Mouse (Mus musculus) G1E (cell line): Measurements from ENCODE around the gene Rrp9. TPM values are rescaled to one million over a fixed set of nuclear protein-coding genes. Genes with fewer than 3 reads are reported as not detected.
"Not testable (repeated sequence)": the region's sequence is repeated elsewhere in the genome, so short reads cannot be mapped to it uniquely, and the experiment has no call there.

Experiments
- ATAC-seq: 2 replicates; pipeline ENCODE4 v1.8.0; 2016; ENCODE audit warnings: mild to moderate bottlenecking; ENCODE audit not compliant: insufficient number of reproducible peaks, poor library complexity, low FRiP score, severe bottlenecking; ENCODE audit errors: extremely low read depth
- DNase-seq: peaks from one replicate; pipeline ENCODE4 v3.0.0; 2012; ENCODE audit warnings: low spot score
- H3K27me3 ChIP-seq: 2 replicates; pipeline ENCODE4 v1.6.1; 2012; ENCODE audit warnings: mild to moderate bottlenecking, low read length, inconsistent platforms; ENCODE audit not compliant: insufficient read depth
- H3K36me3 ChIP-seq: replicated peaks from 2 replicates; pipeline ENCODE3; 2012; ENCODE audit warnings: mild to moderate bottlenecking, inconsistent platforms
- H3K4me1 ChIP-seq: 2 replicates; pipeline ENCODE4 v1.6.1; 2012; ENCODE audit warnings: low read depth, low read length, inconsistent platforms, mixed read lengths; ENCODE audit not compliant: insufficient read depth
- H3K4me3 ChIP-seq: 2 replicates; pipeline ENCODE4 v1.5.1; 2012; ENCODE audit warnings: low read depth, mild to moderate bottlenecking, inconsistent platforms, low read length, moderate library complexity, mixed read lengths
- H3K9me3 ChIP-seq: replicated peaks from 2 replicates; pipeline ENCODE4 v1.6.1; 2012; ENCODE audit warnings: inconsistent platforms
- CTCF ChIP-seq: IDR thresholded peaks from 2 replicates; pipeline ENCODE4 v1.5.1; 2012; ENCODE audit warnings: low read depth, low read length, inconsistent platforms, mixed read lengths
- GATA1 ChIP-seq: IDR thresholded peaks from 2 replicates; pipeline ENCODE4 v1.6.1; 2012; ENCODE audit warnings: borderline replicate concordance, low read length, inconsistent platforms, mixed read lengths
- GATA2 ChIP-seq: IDR thresholded peaks from 2 replicates; pipeline ENCODE4 v1.6.1; 2012; ENCODE audit warnings: low read depth, low read length, inconsistent platforms, borderline replicate concordance
- POLR2AphosphoS5 ChIP-seq: IDR thresholded peaks from 2 replicates; pipeline ENCODE4 v1.6.1; 2012; ENCODE audit warnings: low read depth, low read length, inconsistent platforms; ENCODE audit not compliant: insufficient replicate concordance
- TAL1 ChIP-seq: conservative IDR thresholded peaks from 2 replicates; pipeline ENCODE4 v1.6.1; 2012; ENCODE audit warnings: low read depth, low read length, inconsistent platforms, mixed read lengths
- polyA plus RNA-seq: library from polyadenylated mRNA; stranded (reverse); fragments of >175 nt; gene quantifications from 2 replicates; pipeline ENCODE4 v1.2.3, GENCODE M21; 2012
- total RNA-seq, 2 experiments: library from RNA; stranded (forward) in 1 of 2; stranded (reverse) in 1 of 2; fragments of 200-1000 nt in 1 of 2; fragments of >200 nt in 1 of 2; fragmentation: Nextera tagmentation in 1 of 2; gene quantifications; 2 replicates each; pipeline ENCODE4 v1.2.3; 2014 to 2017

Rrp9 gene
- total and polyA plus RNA-seq, 3 experiments, result 25.7 to 357 (median 32.6) TPM

DNA sequence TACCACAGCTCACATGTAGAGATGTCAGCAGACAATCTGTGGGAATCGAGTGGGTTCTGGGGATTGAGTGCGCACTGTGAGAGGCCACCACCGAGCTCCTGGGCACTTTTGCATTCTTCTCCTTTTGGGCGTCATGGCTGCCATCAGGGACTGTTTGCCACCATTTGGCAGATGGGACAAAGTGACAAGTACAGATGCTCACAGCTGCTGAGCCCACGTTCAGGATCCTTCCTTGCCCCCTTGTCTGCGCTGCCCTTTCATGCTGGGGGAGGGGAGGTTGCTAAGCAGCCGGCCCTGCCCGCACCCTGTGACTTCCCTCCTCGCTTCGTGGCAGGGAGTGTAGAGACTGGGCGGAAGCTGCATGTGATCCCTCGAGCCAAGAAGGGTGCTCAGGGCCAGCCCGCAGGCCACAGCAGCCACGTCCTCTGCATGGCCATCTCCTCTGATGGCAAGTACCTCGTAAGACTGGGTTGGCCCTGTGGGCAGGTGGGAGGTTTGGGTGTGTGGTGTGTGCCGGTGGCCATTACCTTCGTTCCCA, 6.9 kb downstream of the Rrp9 start:
- ATAC-seq, result no peak
- H3K36me3 ChIP-seq, result peaks cover 75% of the 10 kb centered on the region

DNA sequence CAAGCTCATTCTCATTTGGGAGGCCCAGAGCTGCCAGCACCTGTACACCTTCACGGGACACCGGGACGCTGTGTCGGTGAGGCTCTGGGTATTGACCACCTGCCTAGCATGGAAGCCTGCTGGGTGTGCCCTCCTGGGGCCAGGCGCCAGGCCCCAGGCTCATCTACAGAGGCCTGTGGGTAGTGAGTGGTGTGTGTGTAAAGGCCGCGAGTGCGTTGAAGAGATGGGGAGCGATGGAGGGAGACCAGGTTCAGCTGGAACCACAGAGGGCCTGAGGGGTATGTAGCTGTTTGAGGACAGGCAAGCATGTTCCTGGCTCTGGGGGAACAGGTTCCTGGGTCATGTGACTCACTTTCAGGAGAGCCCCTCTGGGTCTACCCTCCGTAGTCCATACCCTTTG, 7.4 kb downstream of the Rrp9 start:
- H3K4me3 ChIP-seq, result no peak overlapping the region
- H3K36me3 ChIP-seq, result peaks cover 75% of the 10 kb centered on the region
- H3K27me3 ChIP-seq, result no peaks in the 10 kb centered on the region
- no peak for DNase-seq
- no peaks in the 10 kb centered on the region for H3K9me3 ChIP-seq
- no peak for ATAC-seq
- peaks cover 39% of the 10 kb centered on the region for H3K4me1 ChIP-seq
- TF ChIP-seq GATA1 (no peak), CTCF (no peak), TAL1 (no peak), POLR2AphosphoS5 (no peak), GATA2 (no peak)

More for the DNA sequence above, 6.9 kb downstream of the Rrp9 start:
- no peaks in the 10 kb centered on the region for H3K27me3 ChIP-seq
- H3K4me3 ChIP-seq, result no peak overlapping the region
- H3K4me1 ChIP-seq, result peaks cover 43% of the 10 kb centered on the region
- TF ChIP-seq GATA1, result no peak
- no peak for TF ChIP-seq POLR2AphosphoS5
- no peak for TF ChIP-seq CTCF
- no peak for TF ChIP-seq GATA2
- TF ChIP-seq TAL1, result no peak
- H3K9me3 ChIP-seq, result no peaks in the 10 kb centered on the region
- no peak for DNase-seq

DNA sequence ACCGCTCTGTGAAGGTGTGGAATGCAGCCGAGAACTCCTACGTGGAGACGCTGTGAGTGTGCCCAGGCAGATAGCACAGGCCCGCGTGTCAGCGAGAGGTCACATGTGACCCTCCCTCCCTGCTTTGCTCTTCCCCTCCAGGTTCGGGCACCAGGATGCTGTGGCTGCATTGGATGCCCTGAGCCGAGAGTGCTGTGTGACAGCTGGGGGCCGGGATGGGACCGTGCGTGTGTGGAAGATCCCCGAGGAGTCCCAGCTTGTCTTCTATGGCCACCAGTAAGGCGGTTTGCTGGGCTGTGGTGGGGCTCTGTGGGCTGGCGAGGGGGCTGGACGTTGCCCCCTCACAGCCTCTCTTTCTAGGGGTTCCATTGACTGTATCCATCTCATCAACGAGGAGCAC, 7.8 kb downstream of the Rrp9 start:
- H3K4me1 ChIP-seq, result peaks cover 36% of the 10 kb centered on the region
- H3K36me3 ChIP-seq, result peaks cover 73% of the 10 kb centered on the region
- H3K27me3 ChIP-seq, result no peaks in the 10 kb centered on the region
- no peaks in the 10 kb centered on the region for H3K9me3 ChIP-seq
- TF ChIP-seq GATA1, result no peak
- no peak for TF ChIP-seq CTCF
- no peak for TF ChIP-seq POLR2AphosphoS5
- no peak for TF ChIP-seq GATA2
- no peak for TF ChIP-seq TAL1
- DNase-seq (no peak), ATAC-seq (no peak)
- no peak overlapping the region for H3K4me3 ChIP-seq

DNA sequence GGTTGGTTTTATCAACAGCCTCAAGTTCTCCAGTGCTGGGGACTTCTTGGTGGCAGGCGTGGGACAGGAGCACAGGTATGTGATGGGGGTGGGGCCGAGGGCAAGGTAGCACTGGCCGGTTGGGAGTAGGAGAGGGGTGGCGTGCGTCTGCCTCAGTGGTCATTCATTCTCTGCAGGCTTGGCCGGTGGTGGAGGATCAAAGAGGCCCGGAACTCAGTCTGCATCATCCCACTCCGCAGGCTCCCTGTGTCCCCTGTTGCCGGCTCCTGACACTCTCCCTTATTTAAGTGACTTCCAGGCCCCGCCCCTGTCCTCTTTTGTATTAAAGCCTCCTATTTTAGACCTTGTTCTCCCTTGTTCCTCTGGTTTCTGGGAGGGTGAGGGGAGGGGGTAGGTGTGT, 9.3 kb downstream of the Rrp9 start:
- peaks cover 67% of the 10 kb centered on the region for H3K36me3 ChIP-seq
- no peak overlapping the region for H3K4me3 ChIP-seq
- TF ChIP-seq TAL1, result no peak
- no peak for TF ChIP-seq GATA1
- no peak for TF ChIP-seq CTCF
- TF ChIP-seq POLR2AphosphoS5, result no peak
- TF ChIP-seq GATA2, result no peak

DNA sequence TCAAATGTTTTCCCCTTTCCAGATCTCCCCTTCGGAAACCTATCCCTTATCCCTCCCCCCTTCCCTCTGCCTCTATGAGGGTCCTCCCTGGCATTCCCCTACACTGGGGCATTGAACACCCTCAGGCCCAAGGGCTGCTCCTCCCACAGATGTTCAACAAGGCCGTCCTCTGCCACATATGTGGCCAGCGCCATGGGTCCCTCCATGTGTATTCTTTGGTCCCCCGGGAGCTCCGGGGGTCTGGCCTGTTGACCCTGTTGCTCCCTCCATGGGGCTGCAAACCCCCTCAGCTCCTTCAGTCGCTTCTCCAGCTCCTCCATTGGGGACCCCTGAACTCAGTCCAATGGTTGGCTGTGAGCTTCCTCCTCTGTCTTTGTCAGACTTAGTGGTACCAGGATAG, 11.8 kb downstream of the Rrp9 start:
- H3K36me3 ChIP-seq, result peaks cover 48% of the 10 kb centered on the region
- not testable (repeated sequence) for H3K9me3 ChIP-seq, H3K27me3 ChIP-seq, DNase-seq, H3K4me3 ChIP-seq, ATAC-seq
- H3K4me1 ChIP-seq, result peaks cover 12% of the 10 kb centered on the region

More for the DNA sequence above, 9.3 kb downstream of the Rrp9 start:
- Histone ChIP-seq H3K9me3 (no peaks in the 10 kb centered on the region), H3K4me1 (peaks cover 25% of the 10 kb centered on the region), H3K27me3 (no peaks in the 10 kb centered on the region)
- ATAC-seq, result no peak
- no peak for DNase-seq

DNA sequence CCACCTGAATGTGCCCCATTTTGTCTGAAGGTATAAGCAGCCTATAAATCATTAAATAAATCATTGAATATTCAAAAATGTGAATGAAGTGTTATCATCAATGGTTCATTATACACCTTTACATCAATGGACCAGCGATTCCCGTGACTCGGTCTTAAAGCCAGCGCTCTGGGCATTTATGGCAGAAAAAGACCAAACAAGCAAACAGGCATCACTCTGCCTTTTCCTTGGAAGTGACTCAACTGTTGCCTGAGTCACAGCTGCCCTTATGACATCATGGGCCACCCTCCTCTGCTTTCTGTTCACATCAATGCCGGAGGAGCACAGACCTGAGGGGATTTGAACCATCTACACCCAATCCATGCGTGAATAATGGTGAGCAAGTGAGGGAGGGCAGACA, 23.9 kb downstream of the Rrp9 start, which contains the start of gene Iqcf1:
Gene Iqcf1 (plus strand): TSS at position 301 of the 400 bp plus-strand sequence.
- H3K4me3 ChIP-seq, result no peak within 1 kb of the TSS

DNA sequence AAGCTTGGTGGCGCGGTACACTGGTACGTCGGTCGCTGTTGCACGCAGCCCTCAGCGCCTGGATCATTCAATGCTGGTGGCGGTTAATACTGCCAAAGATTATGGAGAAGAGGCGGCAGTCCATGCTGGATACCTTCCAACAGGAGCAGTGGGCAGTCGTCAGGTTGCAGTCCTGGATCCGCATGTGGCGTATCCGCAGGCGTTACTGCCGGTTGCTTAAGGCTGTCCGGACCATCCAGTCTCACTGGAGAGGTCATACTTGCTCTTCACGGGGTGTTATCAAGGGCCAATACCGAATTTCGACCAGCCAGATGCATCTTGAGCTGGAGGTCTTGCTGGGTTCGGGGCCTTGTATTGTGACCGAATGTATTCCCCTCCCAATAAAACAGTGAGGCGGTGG, 26.1 kb downstream of the Rrp9 start:
- Histone ChIP-seq H3K36me3 (no peaks in the 10 kb centered on the region), H3K4me3 (no peak overlapping the region)
- no peak for ATAC-seq

More for the DNA sequence above, 23.9 kb downstream of the Rrp9 start, which contains the start of gene Iqcf1:
- no peak for ATAC-seq
- H3K4me1 ChIP-seq, result no peaks in the 10 kb centered on the region
- TF ChIP-seq GATA2 (no peak), CTCF (no peak), POLR2AphosphoS5 (no peak)
- no peaks in the 10 kb centered on the region for H3K36me3 ChIP-seq
- H3K9me3 ChIP-seq, result no peaks in the 10 kb centered on the region
- H3K27me3 ChIP-seq, result peaks cover 17% of the 10 kb centered on the region
- no peak for DNase-seq

More for the DNA sequence above, 26.1 kb downstream of the Rrp9 start:
- Histone ChIP-seq H3K27me3 (peaks cover 21% of the 10 kb centered on the region), H3K4me1 (no peaks in the 10 kb centered on the region), H3K9me3 (no peaks in the 10 kb centered on the region)
- TF ChIP-seq TAL1 (no peak), CTCF (no peak), GATA1 (no peak), GATA2 (no peak), POLR2AphosphoS5 (no peak)
- no peak for DNase-seq
